Mouse (Mus musculus) regulatory T cell (primary cell): ENCODE data around the gene Gm17555.
"Not testable (repeated sequence)": the region's sequence is repeated elsewhere in the genome, so short reads cannot be mapped to it uniquely, and the experiment has no call there.

ENCODE experiments used
- in situ Hi-C: fragments of 300-600 bp; cut with MboI, MseI; formaldehyde crosslinking; loops from one replicate; pipeline ENCODE4 v1.15.1; 2025; ENCODE audit warnings: high pct_unique_total_duplicates

Gene Gm17555

DNA sequence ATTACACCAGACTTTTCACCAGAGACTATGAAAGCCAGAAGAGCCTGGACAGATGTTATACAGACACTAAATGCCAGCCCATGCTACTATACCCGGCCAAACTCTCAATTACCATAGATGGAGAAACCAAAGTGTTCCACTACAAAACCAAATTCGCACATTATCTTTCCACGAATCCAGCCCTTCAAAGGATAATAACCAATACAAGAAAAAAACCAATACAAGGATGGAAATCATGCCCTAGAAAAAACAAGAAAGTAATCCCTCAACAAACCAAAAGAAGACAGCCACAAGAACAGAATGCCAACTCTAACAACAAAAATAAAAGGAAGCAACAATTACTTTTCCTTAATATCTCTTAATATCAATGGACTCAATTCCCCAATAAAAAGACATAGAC, at the start of gene Gm17555:
TSS of gene Gm17555 (plus strand) at position 301 of the 400 bp plus-strand sequence.
- in situ Hi-C loops, result not testable (repeated sequence)

- in situ Hi-C loops, result no loop called here
These were observed 49.5 kb upstream of the Gm17555 start for GRCm38 (mm10) chr2:126165277-126166018.

GRCm38 (mm10) chr2:126166335-126166734, 48.6 kb upstream of the Gm17555 start:
- in situ Hi-C loops, result no loop called here

DNA sequence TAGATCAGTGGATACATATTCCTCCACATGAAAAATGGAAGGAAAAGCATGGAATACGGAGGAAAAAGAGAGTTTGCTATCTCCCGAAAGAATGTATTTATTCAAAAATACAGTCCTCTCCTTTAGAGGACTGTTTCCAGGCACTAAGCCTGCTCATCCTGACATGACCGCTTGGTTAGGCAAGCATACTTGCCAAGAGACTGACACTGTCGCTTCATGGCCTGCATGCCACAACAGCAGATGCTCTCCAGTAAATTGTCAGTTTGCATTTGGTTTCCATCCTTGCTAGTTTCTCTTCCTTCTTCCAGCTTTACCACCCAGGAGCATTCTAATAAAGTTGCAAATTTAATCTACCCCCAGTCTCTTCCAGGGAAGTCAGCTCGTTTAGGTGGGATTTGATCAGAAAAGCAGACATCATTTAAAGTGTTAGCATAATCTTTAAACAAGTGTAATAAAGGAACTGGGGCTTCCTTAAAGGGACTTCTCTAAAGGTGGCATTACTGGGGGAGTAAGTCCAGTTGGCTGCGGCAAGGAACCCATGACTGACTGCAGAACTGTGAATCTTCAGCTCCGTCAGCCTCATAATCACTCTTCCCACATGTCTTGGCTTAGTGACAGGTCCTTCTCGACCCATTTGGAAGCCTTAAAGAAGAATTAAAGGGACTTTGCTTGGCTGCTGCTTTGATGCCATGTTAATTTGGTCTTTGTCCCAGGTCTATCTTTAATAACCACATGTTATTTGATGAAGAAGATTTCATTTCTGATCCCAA, 47.9 kb upstream of the Gm17555 start:
- in situ Hi-C loops, result no loop called here

- in situ Hi-C loops, result no loop called here
These were observed 43.5 kb upstream of the Gm17555 start for GRCm38 (mm10) chr2:126171427-126171826.

GRCm38 (mm10) chr2:126191306-126191705, 23.6 kb upstream of the Gm17555 start:
- in situ Hi-C loops, result no loop called here

DNA sequence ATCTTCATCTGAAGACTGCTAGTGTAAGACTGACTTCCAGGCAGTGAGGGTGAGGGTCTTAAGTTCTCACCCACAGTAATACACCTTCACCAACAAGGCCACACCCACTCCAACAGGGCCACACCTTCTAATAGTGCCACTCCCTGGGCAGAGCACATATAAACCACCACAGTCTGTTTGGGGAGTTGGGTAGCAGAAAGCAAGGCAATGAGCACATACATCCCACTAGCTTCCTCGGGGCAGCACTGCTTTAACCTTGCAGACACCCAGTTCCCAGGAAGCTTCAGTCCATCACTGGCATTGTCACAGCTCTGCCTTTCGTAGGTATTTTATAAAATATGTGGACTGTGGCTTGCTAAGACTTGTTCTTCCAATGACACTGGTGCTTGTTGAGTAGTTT, 22.8 kb upstream of the Gm17555 start:
- in situ Hi-C loops, result no loop called here

- in situ Hi-C loops, result no loop called here
These were observed 19.1 kb upstream of the Gm17555 start for GRCm38 (mm10) chr2:126195631-126196356.

- in situ Hi-C loops, result no loop called here
These were observed 15.9 kb upstream of the Gm17555 start for GRCm38 (mm10) chr2:126198971-126199370.

DNA sequence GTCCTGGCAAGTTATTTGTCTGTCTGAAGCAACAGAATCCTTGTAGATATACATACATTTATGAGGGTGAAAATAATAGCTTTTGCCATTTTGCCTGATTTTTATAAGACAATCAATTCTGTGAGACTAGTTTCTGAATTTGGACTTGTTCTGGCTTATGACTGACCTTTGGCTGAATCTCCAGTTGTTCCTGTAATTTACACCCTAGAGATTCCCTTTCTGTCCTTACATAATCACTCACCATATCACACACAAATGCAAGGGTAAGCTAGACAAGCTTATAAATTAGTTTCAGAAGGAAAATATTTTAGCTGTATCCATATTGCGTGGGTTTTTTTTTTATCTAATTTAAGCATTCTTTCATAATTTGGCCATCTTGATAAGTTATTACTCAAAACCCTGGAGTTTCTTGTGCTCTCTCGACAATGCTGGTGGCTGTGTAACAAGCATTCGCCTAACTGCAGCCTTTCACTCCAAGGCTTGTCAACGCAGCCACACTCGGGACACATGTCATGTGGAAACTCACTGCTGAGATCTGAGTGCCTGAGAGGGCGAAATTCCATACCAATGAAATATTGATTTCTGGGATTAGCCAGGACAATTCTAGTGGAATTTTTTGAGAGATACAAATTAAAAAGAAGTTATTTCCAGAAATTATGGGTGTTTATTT, 3.8 kb upstream of the Gm17555 start:
- in situ Hi-C loops, result no loop called here

DNA sequence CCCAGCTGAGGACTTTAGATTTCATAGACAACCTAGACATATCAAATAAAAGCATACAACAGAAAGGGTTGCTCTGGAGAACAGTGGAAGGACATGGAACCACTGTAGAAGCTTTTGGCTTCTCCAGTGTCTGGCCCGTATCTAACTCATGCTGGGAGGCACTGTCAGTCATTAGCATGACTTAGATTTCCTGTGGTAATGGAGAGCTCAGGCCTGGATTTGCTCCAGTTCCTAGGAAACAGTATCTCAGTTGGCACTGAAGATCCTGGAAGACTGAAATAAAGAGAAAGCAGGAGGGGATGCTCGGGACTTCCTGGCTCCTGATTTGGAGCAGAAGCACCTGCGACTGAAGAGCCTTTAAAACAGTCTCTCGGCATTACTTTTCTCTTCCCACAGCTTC, 12.7 kb downstream of the Gm17555 start:
- in situ Hi-C loops, result no loop called here

GRCm38 (mm10) chr2:126231731-126232130, 16.8 kb downstream of the Gm17555 start:
- in situ Hi-C loops, result no loop called here

GRCm38 (mm10) chr2:126236905-126237304, 22.0 kb downstream of the Gm17555 start:
- in situ Hi-C loops, result no loop called here

- in situ Hi-C loops, result no loop called here
These were observed 30.5 kb downstream of the Gm17555 start for GRCm38 (mm10) chr2:126245446-126245845.

DNA sequence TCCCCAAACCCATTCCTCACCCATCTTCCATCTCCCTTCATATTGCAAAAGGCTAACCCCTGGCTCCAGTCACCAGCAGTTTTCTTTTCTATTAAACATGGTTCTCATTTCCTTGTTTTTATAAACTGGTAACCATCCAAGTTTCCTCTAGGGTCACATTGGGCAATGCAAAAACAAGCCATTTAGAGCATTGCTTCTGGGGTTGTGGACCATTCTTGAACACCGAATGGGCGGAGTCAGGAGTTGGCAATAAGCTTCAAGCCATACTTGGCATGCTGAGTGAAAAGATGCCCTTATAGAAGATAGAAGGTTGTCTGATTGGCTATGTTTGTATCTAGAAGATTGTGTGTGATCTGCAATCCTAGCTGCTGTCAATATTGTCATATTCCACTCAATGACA, 33.6 kb downstream of the Gm17555 start:
- in situ Hi-C loops, result no loop called here

- in situ Hi-C loops, result no loop called here
These were observed 37.3 kb downstream of the Gm17555 start for GRCm38 (mm10) chr2:126252211-126252610.
